Mouse (Mus musculus): ENCODE data around the gene Cubn. TPM values are rescaled to one million over a fixed set of nuclear protein-coding genes. Genes with fewer than 3 reads are reported as not detected.

The Cubn gene
- polyA plus RNA-seq, 1 experiment from 2014 or later: 1.3 TPM

GRCm38 (mm10) chr2:13258606-13259005 lies 233.0 kb downstream of the Cubn start:
- Histone ChIP-seq H3K27me3 (replicated peaks) (no peaks in the 10 kb centered on the region), H3K9ac (no peak overlapping the region), H3K27ac (no peak overlapping the region), H3K4me2 (no peak overlapping the region), H3K4me3 (replicated peaks) (no peak overlapping the region), H3K4me1 (no peaks in the 10 kb centered on the region), H3K9me3 (no peaks in the 10 kb centered on the region), H3K36me3 (peaks cover 8% of the 10 kb centered on the region; the same call in 1 of the 2 replicates)
- no peak for ATAC-seq (ENCODE audit: insufficient read depth, low FRiP score, low read depth)
- WGBS: 69% methylated on average over 2 of the region's 2 CpGs

- ATAC-seq (ENCODE audit: insufficient read depth, low FRiP score, low read depth): no peak
- H3K9me3 ChIP-seq: no peaks in the 10 kb centered on the region
- no peaks in the 10 kb centered on the region for H3K27me3 ChIP-seq (replicated peaks)
- no peaks in the 10 kb centered on the region for H3K36me3 ChIP-seq
- H3K27ac ChIP-seq: no peak overlapping the region
- H3K4me3 ChIP-seq (replicated peaks): no peak overlapping the region
- WGBS: 51% methylated on average over 9 of the region's 9 CpGs
- H3K9ac ChIP-seq: no peak overlapping the region
- H3K4me1 ChIP-seq: no peaks in the 10 kb centered on the region
- no peak overlapping the region for H3K4me2 ChIP-seq
Measured at GRCm38 (mm10) chr2:13240711-13241110, 250.9 kb downstream of the Cubn start.

GRCm38 (mm10) chr2:13237140-13237901 lies 254.3 kb downstream of the Cubn start:
- Histone ChIP-seq H3K4me2 (no peak overlapping the region), H3K27ac (no peak overlapping the region), H3K4me1 (no peaks in the 10 kb centered on the region), H3K27me3 (replicated peaks) (no peaks in the 10 kb centered on the region), H3K4me3 (replicated peaks) (no peak overlapping the region), H3K9me3 (no peaks in the 10 kb centered on the region), H3K36me3 (no peaks in the 10 kb centered on the region), H3K9ac (no peak overlapping the region)
- WGBS: 62% methylated on average over 8 of the region's 8 CpGs
- ATAC-seq (ENCODE audit: insufficient read depth, low FRiP score, low read depth): no peak

GRCm38 (mm10) chr2:13235696-13236095 lies 255.9 kb downstream of the Cubn start:
- WGBS: 63% methylated on average over 5 of the region's 5 CpGs
- Histone ChIP-seq H3K27me3 (replicated peaks) (no peaks in the 10 kb centered on the region), H3K4me1 (no peaks in the 10 kb centered on the region), H3K36me3 (no peaks in the 10 kb centered on the region), H3K4me2 (no peak overlapping the region), H3K27ac (no peak overlapping the region), H3K9me3 (no peaks in the 10 kb centered on the region), H3K4me3 (replicated peaks) (no peak overlapping the region), H3K9ac (no peak overlapping the region)
- no peak for ATAC-seq (ENCODE audit: insufficient read depth, low FRiP score, low read depth)

- no peak for ATAC-seq (ENCODE audit: insufficient read depth, low FRiP score, low read depth)
- no peak overlapping the region for H3K4me2 ChIP-seq
- no peak overlapping the region for H3K4me3 ChIP-seq (replicated peaks)
- WGBS: 86% methylated on average over 10 of the region's 10 CpGs
- no peaks in the 10 kb centered on the region for H3K36me3 ChIP-seq
- H3K27ac ChIP-seq: no peak overlapping the region
- no peaks in the 10 kb centered on the region for H3K27me3 ChIP-seq (replicated peaks)
- no peaks in the 10 kb centered on the region for H3K4me1 ChIP-seq
- H3K9me3 ChIP-seq: no peaks in the 10 kb centered on the region
- H3K9ac ChIP-seq: no peak overlapping the region
Measured at GRCm38 (mm10) chr2:13234796-13235195, 256.8 kb downstream of the Cubn start.

- H3K4me2 ChIP-seq: no peak overlapping the region
- no peaks in the 10 kb centered on the region for H3K27me3 ChIP-seq (replicated peaks)
- no peak overlapping the region for H3K4me3 ChIP-seq (replicated peaks)
- 54% methylated on average over 7 of the region's 7 CpGs for WGBS
- no peak overlapping the region for H3K9ac ChIP-seq
- H3K27ac ChIP-seq: no peak overlapping the region
- no peaks in the 10 kb centered on the region for H3K36me3 ChIP-seq
- no peaks in the 10 kb centered on the region for H3K4me1 ChIP-seq
- no peak for ATAC-seq (ENCODE audit: insufficient read depth, low FRiP score, low read depth)
- H3K9me3 ChIP-seq: no peaks in the 10 kb centered on the region
Measured at GRCm38 (mm10) chr2:13233902-13234301, 257.7 kb downstream of the Cubn start.

GRCm38 (mm10) chr2:13233254-13233835 lies 258.3 kb downstream of the Cubn start:
- ATAC-seq (ENCODE audit: insufficient read depth, low FRiP score, low read depth): no peak
- Histone ChIP-seq H3K9ac (no peak overlapping the region), H3K36me3 (no peaks in the 10 kb centered on the region), H3K27ac (no peak overlapping the region), H3K27me3 (replicated peaks) (no peaks in the 10 kb centered on the region), H3K9me3 (no peaks in the 10 kb centered on the region), H3K4me2 (no peak overlapping the region), H3K4me3 (replicated peaks) (no peak overlapping the region), H3K4me1 (no peaks in the 10 kb centered on the region)
- WGBS: 78% methylated on average over 12 of the region's 12 CpGs

- Histone ChIP-seq H3K9ac (no peak overlapping the region), H3K4me3 (replicated peaks) (no peak overlapping the region), H3K4me1 (no peaks in the 10 kb centered on the region), H3K27me3 (replicated peaks) (no peaks in the 10 kb centered on the region), H3K27ac (no peak overlapping the region), H3K9me3 (no peaks in the 10 kb centered on the region), H3K36me3 (no peaks in the 10 kb centered on the region), H3K4me2 (no peak overlapping the region)
- no peak for ATAC-seq (ENCODE audit: insufficient read depth, low FRiP score, low read depth)
- WGBS: 85% methylated on average over 6 of the region's 6 CpGs
Measured at GRCm38 (mm10) chr2:13232305-13232704, 259.3 kb downstream of the Cubn start.

GRCm38 (mm10) chr2:13229686-13230085 lies 261.9 kb downstream of the Cubn start:
- no peak overlapping the region for H3K4me3 ChIP-seq (replicated peaks)
- H3K9me3 ChIP-seq: no peaks in the 10 kb centered on the region
- no peaks in the 10 kb centered on the region for H3K4me1 ChIP-seq
- no peaks in the 10 kb centered on the region for H3K27me3 ChIP-seq (replicated peaks)
- no peak overlapping the region for H3K27ac ChIP-seq
- H3K36me3 ChIP-seq: no peaks in the 10 kb centered on the region
- H3K4me2 ChIP-seq: no peak overlapping the region
- 86% methylated on average over 3 of the region's 3 CpGs for WGBS
- ATAC-seq (ENCODE audit: insufficient read depth, low FRiP score, low read depth): no peak
- H3K9ac ChIP-seq: no peak overlapping the region

Other genes starting within 250 kb of the Cubn start
- 143 and 154 TPM in 2 replicates for gene Rsu1, start 220.4 kb downstream of the Cubn start, polyA plus RNA-seq (2015; fragmentation: Nextera tagmentation; extraction: Ambion mirVana)
- gene Trdmt1, start 52.9 kb upstream of the Cubn start, polyA plus RNA-seq (2015; fragmentation: Nextera tagmentation; extraction: Ambion mirVana): 7.6 and 11.0 TPM in 2 replicates
- 469 and 485 TPM in 2 replicates for gene Vim, start 82.1 kb upstream of the Cubn start, polyA plus RNA-seq (2015; fragmentation: Nextera tagmentation; extraction: Ambion mirVana)